Mouse (Mus musculus) limb, embryonic 13.5 days (tissue): Measurements from ENCODE around the gene Tex38. TPM values are rescaled to one million over a fixed set of nuclear protein-coding genes. Genes with fewer than 3 reads are reported as not detected.

ENCODE experiments used
- ATAC-seq: fragments of 200-750 bp; cut with Nextera tagmentation; 2 replicates; pipeline ENCODE4 v1.8.0; 2017; ENCODE audit warnings: low read depth, moderate number of reproducible peaks, moderate TSS enrichment; ENCODE audit not compliant: low FRiP score
- H3K27ac ChIP-seq: fragments of 300-500 bp; sonication (generic); 2 replicates; pipeline ENCODE4 v1.5.1; 2015; ENCODE audit warnings: inconsistent platforms, mild to moderate bottlenecking, moderate library complexity
- H3K27me3 ChIP-seq: fragments of 300-500 bp; sonication (generic); 2 replicates; pipeline ENCODE4 v1.6.1; 2015; ENCODE audit warnings: mild to moderate bottlenecking, inconsistent platforms
- H3K36me3 ChIP-seq: fragments of 300-500 bp; sonication (generic); 2 replicates; pipeline ENCODE4 v1.6.1; 2015; ENCODE audit warnings: inconsistent platforms, mild to moderate bottlenecking, moderate library complexity
- H3K4me1 ChIP-seq: fragments of 300-500 bp; sonication (generic); 2 replicates; pipeline ENCODE4 v1.6.1; 2015; ENCODE audit warnings: inconsistent platforms
- H3K4me2 ChIP-seq: fragments of 300-500 bp; sonication (generic); replicated peaks from 2 replicates; pipeline ENCODE4 v1.6.1; 2015; ENCODE audit warnings: inconsistent platforms, mild to moderate bottlenecking, moderate library complexity
- H3K4me3 ChIP-seq: fragments of 300-500 bp; sonication (generic); 2 replicates; pipeline ENCODE4 v1.5.1; 2015; ENCODE audit warnings: moderate library complexity, mild to moderate bottlenecking, inconsistent platforms
- H3K9ac ChIP-seq: fragments of 300-500 bp; sonication (generic); 2 replicates; pipeline ENCODE4 v1.6.1; 2015; ENCODE audit warnings: mild to moderate bottlenecking, inconsistent platforms
- H3K9me3 ChIP-seq: fragments of 300-500 bp; sonication (generic); 2 replicates; pipeline ENCODE4 v1.6.1; 2016; ENCODE audit warnings: inconsistent platforms
- WGBS: fragments of 180-500 bp; shearing (Covaris S2); methylation state at CpG from one replicate; pipeline ENCODE4 v1.1.7; 2015; 5-methylcytosine and 5-hydroxymethylcytosine counted together
- polyA plus RNA-seq: library from polyadenylated mRNA; unstranded; fragments of >200 nt; fragmentation: Nextera tagmentation; extraction: Ambion mirVana; gene quantifications from 2 replicates; pipeline ENCODE4 v1.2.1, GENCODE M21; 2015

The Tex38 gene
- polyA plus RNA-seq, 1 experiment from 2014 or later = 0.31 TPM

DNA sequence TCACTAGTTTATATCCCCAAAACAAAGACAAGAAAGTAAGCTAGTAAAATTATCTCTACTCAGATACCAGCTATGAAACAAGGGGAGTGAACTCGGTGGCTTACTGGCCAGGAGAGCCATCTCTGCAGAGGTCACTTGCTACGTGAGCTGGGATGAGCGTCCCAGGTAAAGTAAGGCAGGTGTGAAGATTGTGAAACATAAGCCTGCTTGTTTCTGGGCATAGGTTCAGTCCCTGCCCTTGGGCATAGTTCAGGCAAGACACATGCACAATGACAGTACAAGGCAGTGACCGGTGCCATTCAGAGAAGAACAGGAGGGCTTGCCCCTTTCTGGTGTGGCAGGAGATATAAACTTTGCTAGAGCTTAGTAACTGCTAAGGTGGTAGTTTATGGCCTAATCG is 34.8 kb upstream of the Tex38 start:
- Histone ChIP-seq H3K4me1 (no peaks in the 10 kb centered on the region), H3K4me3 (no peak overlapping the region), H3K27ac (no peak overlapping the region), H3K4me2 (no peak overlapping the region), H3K9ac (no peak overlapping the region), H3K36me3 (peaks cover 54% of the 10 kb centered on the region), H3K27me3 (no peaks in the 10 kb centered on the region), H3K9me3 (no peaks in the 10 kb centered on the region)
- ATAC-seq = no peak
- WGBS = 93% methylated on average over 5 of the region's 5 CpGs

GRCm38 (mm10) chr4:115812326-115812725 is 31.5 kb upstream of the Tex38 start:
- Histone ChIP-seq H3K9me3 (no peaks in the 10 kb centered on the region), H3K4me3 (no peak overlapping the region), H3K27me3 (no peaks in the 10 kb centered on the region), H3K4me1 (no peaks in the 10 kb centered on the region), H3K9ac (no peak overlapping the region), H3K36me3 (peaks cover 51% of the 10 kb centered on the region), H3K27ac (no peak overlapping the region), H3K4me2 (no peak overlapping the region)
- 85% methylated on average over 4 of the region's 4 CpGs for WGBS
- ATAC-seq = no peak

- Histone ChIP-seq H3K36me3 (peaks cover 66% of the 10 kb centered on the region), H3K27me3 (no peaks in the 10 kb centered on the region), H3K9ac (no peak overlapping the region), H3K27ac (no peak overlapping the region), H3K4me3 (no peak overlapping the region), H3K9me3 (no peaks in the 10 kb centered on the region), H3K4me2 (no peak overlapping the region), H3K4me1 (peaks cover 10% of the 10 kb centered on the region)
- 89% methylated on average over 3 of the region's 3 CpGs for WGBS
- no peak for ATAC-seq
Measured at GRCm38 (mm10) chr4:115799981-115800380, 19.2 kb upstream of the Tex38 start.

DNA sequence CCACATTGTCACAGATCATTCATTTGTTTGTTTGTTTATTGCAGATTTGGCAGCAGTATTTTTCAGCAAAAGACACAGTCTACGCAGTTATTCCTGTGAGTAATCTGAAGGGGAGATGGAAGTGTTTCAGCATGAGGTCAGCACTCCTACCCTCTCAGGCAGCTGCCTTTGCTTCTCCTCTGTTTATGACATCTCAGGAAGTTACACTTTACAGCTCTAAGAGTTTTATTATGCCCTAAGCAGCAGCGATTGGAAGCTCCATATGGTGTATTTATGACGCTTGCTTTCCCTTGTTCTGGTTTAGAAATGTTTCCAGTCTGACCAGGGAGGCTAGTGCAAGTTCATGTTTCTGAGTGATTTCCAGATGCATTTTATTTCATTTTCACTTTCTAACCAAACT is 14.5 kb upstream of the Tex38 start:
- peaks cover 66% of the 10 kb centered on the region for H3K36me3 ChIP-seq
- H3K27me3 ChIP-seq = no peaks in the 10 kb centered on the region
- H3K9ac ChIP-seq = no peak overlapping the region
- peak; percentile 88 for ATAC-seq
- H3K27ac ChIP-seq = no peak overlapping the region
- H3K4me3 ChIP-seq = no peak overlapping the region
- H3K4me2 ChIP-seq = no peak overlapping the region
- WGBS = 18% methylated on average over 3 of the region's 3 CpGs
- H3K4me1 ChIP-seq = peaks cover 13% of the 10 kb centered on the region
- H3K9me3 ChIP-seq = no peaks in the 10 kb centered on the region

- Histone ChIP-seq H3K9me3 (no peaks in the 10 kb centered on the region), H3K27ac (no peak overlapping the region), H3K9ac (no peak overlapping the region), H3K4me1 (peaks cover 12% of the 10 kb centered on the region), H3K27me3 (no peaks in the 10 kb centered on the region), H3K4me3 (no peak overlapping the region), H3K36me3 (peaks cover 41% of the 10 kb centered on the region), H3K4me2 (no peak overlapping the region)
- ATAC-seq = no peak
- WGBS = 74% methylated on average over 3 of the region's 3 CpGs
Measured at GRCm38 (mm10) chr4:115790864-115791263, 10.0 kb upstream of the Tex38 start.

GRCm38 (mm10) chr4:115785511-115786034 is 4.8 kb upstream of the Tex38 start:
- peaks cover 15% of the 10 kb centered on the region for H3K4me1 ChIP-seq
- no peaks in the 10 kb centered on the region for H3K27me3 ChIP-seq
- WGBS = 59% methylated on average over 7 of the region's 7 CpGs
- H3K4me3 ChIP-seq = peak overlapping the region; percentile 77
- H3K9me3 ChIP-seq = no peaks in the 10 kb centered on the region
- peak overlapping the region; percentile 80 for H3K4me2 ChIP-seq
- peak overlapping the region; percentile 85 for H3K9ac ChIP-seq
- H3K36me3 ChIP-seq = peaks cover 17% of the 10 kb centered on the region
- ATAC-seq = 0 out of 2 replicates have a peak, but pooled peaks have one; percentile 1
- H3K27ac ChIP-seq = no peak overlapping the region

DNA sequence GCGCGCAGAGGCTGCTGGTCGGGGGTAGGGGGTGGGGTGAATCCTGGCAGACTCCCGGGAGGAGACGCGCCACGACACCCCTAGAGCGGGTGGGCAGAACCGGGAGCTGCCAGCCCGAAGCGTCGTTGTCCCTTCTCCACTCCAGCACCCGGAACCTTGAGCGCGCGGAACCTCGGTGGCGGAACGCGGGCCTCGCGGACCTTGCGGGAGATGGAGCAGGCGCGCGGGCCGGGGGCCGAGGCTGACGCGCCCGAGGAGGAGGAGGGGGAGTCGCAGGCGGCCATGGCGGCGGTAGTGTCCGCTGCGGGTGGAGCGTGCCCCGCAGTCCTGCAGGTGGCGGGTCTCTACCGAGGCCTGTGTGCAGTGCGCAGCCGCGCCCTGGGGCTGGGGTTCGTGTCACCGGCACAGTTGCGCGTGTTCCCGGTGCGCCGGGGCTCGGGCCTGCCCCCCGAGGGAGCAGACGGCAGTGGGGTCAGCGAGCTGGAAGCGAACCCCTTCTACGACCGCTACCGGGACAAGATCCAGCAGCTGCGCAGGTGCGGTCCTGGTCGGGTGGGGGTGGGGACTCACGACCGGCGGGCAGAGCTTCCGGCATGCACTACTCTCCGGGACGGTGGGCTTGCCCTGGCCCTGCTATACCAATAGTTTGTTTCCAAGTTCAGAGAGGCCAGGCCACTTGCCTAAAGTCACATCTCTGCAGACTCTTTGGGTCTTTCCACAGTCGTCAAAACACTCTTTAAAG is 4.1 kb upstream of the Tex38 start, which contains the start of gene Atpaf1:
TSS of gene Atpaf1 (plus strand) at position 44 of the 742 bp plus-strand sequence.
- Histone ChIP-seq H3K27me3 (no peaks in the 10 kb centered on the region), H3K9ac (peak within 1 kb of the TSS; percentile 85), H3K4me1 (peaks cover 15% of the 10 kb centered on the region), H3K4me2 (peak within 1 kb of the TSS; percentile 80), H3K9me3 (no peaks in the 10 kb centered on the region), H3K4me3 (peak within 1 kb of the TSS; percentile 77), H3K27ac (peak within 1 kb of the TSS; percentile 44; the same call in 1 of the 2 replicates), H3K36me3 (peaks cover 12% of the 10 kb centered on the region)
- peak; percentile 87 for ATAC-seq
- WGBS = under 1% methylated on average over 52 of the region's 69 CpGs

DNA sequence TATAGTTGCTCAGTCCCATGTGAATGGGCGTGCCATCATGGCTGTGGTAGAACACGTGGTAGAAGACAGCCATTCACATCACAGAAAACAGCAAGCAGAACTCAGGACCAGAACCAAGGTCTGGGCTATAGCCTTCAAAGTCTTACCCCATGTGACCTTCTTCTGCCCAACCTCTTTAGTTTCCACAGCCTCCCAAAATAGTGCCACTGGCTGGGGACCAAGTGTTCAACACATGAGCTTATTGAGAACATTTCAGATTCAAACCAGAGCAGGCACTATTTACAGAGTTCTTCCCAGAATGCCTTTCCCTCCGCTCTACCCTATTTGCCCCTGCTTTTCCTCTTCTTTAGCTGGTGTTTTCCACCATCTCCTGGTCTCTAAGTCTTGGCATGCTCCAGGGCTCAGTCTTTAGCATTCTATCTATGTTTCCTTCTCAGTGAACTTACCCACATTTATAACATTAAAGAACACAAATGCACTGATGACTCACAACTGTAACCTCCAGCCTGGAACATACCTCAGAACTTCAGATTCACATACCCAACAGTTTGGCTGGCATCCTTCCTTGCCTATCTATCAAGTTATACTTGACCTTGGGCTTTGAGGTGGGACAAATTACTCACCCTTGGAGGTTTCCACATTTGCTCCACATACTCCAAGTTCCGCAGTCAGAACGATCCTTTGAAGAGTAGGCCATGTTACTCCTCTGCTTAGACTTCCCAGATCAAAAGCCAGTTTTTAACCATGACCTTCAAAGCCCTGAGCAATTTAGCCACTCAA is 1.4 kb upstream of the Tex38 start:
- 86% methylated on average over 5 of the region's 5 CpGs for WGBS
- H3K4me2 ChIP-seq = no peak overlapping the region

GRCm38 (mm10) chr4:115780269-115780668 is 549 bp downstream of the Tex38 start:
- Histone ChIP-seq H3K9me3 (no peaks in the 10 kb centered on the region), H3K4me2 (no peak overlapping the region), H3K4me1 (peaks cover 7% of the 10 kb centered on the region), H3K36me3 (peaks cover 21% of the 10 kb centered on the region), H3K27me3 (no peaks in the 10 kb centered on the region), H3K27ac (no peak overlapping the region), H3K4me3 (no peak overlapping the region), H3K9ac (no peak overlapping the region)
- 54% methylated on average over 6 of the region's 6 CpGs for WGBS
- ATAC-seq = no peak

More for the DNA sequence above, 1.4 kb upstream of the Tex38 start:
- Histone ChIP-seq H3K27ac (no peak overlapping the region), H3K4me3 (no peak overlapping the region), H3K4me1 (peaks cover 15% of the 10 kb centered on the region), H3K9ac (no peak overlapping the region), H3K9me3 (no peaks in the 10 kb centered on the region), H3K36me3 (peaks cover 11% of the 10 kb centered on the region), H3K27me3 (no peaks in the 10 kb centered on the region)
- ATAC-seq = no peak

GRCm38 (mm10) chr4:115777627-115778026 is 3.2 kb downstream of the Tex38 start:
- Histone ChIP-seq H3K4me1 (no peaks in the 10 kb centered on the region), H3K9ac (no peak overlapping the region), H3K4me3 (no peak overlapping the region), H3K27me3 (no peaks in the 10 kb centered on the region), H3K4me2 (no peak overlapping the region), H3K27ac (no peak overlapping the region), H3K36me3 (peaks cover 42% of the 10 kb centered on the region), H3K9me3 (no peaks in the 10 kb centered on the region)
- 91% methylated on average over 2 of the region's 2 CpGs for WGBS
- no peak for ATAC-seq

DNA sequence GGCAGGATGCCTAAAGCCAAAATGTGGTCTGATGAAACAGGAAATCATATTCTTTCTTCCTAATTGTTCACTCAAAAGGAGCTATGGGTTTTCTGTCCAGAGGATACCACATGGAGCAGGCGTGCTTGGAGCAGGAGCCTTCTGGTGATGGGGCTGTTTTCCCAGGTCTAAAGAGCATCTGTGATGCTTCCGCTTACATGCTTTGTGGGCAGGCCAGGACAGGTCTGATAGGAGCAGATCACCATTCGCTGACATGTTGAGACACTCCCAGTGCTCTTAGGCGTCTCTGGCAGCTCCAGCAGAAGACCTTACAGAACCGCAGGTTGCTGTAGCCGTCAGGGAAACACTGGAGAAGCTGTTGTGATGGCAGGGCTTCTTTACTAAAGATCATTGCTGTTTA is 5.8 kb downstream of the Tex38 start:
- ATAC-seq = no peak
- 84% methylated on average over 6 of the region's 6 CpGs for WGBS
- H3K36me3 ChIP-seq = peaks cover 52% of the 10 kb centered on the region
- no peaks in the 10 kb centered on the region for H3K4me1 ChIP-seq
- H3K9me3 ChIP-seq = no peaks in the 10 kb centered on the region
- no peak overlapping the region for H3K4me3 ChIP-seq
- no peak overlapping the region for H3K4me2 ChIP-seq
- H3K27ac ChIP-seq = no peak overlapping the region
- no peak overlapping the region for H3K9ac ChIP-seq
- H3K27me3 ChIP-seq = no peaks in the 10 kb centered on the region
